Mouse (Mus musculus): Measurements from ENCODE around the gene Pate4. TPM values are rescaled to one million over a fixed set of nuclear protein-coding genes. Genes with fewer than 3 reads are reported as not detected.
A peak's percentile ranks its signal among the peaks of the same experiment; 100 is the strongest.

The Pate4 gene
- polyA plus RNA-seq, 1 experiment from 2014 or later: not detected

DNA sequence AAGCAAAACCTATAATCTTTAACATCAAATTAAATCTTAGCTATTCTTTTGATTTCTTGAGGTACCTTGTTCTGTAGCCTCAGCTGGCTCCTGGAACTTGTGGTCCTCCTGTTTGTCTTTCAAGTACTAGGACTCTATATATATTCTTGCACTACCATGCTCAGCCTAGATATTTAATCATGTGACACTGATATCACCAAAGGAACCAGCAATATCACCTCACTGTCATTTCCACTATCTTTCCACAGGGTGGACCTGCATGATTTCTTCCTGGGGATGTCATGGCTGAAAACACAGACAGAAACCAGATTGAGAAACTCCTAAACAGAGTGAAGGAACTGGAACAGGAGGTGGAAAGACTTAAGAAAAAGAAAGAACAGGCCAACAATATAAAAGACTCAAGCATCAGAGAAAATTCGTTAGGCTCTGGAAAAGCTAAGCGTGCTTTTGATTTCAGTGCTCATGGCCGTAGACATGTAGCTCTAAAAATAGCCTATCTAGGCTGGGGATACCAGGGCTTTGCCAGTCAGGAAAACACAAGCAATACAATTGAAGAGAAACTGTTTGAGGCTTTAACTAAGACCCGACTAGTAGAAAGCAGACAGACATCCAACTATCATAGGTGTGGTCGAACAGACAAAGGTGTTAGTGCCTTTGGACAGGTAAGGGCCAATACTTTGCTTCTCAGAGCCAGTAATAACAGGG, 47.1 kb downstream of the Pate4 start:
- H3K36me3 ChIP-seq (ENCODE audit: insufficient read depth, low read length): peaks cover 20% of the 10 kb centered on the region; the same call in 1 of the 2 replicates
- DNase-seq (ENCODE audit: low spot score): no peak

GRCm38 (mm10) chr9:35561583-35561982, 50.2 kb downstream of the Pate4 start:
- Histone ChIP-seq H3K36me3 (ENCODE audit: insufficient read depth, low read length) (peaks cover 17% of the 10 kb centered on the region; the same call in 1 of the 2 replicates), H3K27ac (no peak overlapping the region), H3K4me3 (replicated peaks; ENCODE audit: low read depth, low read length) (no peak overlapping the region), H3K9me3 (replicated peaks; ENCODE audit: low read length) (no peaks in the 10 kb centered on the region), H3K4me1 (replicated peaks; ENCODE audit: insufficient read depth, low read length) (peaks cover 12% of the 10 kb centered on the region), H3K27me3 (ENCODE audit: insufficient read depth, low read length) (0 out of 2 replicates have a peak, but pooled peaks cover 5% of the 10 kb centered on the region), H3K4me2 (ENCODE audit: low read length) (no peak overlapping the region), H3K9ac (ENCODE audit: low read depth, low read length) (no peak overlapping the region)
- WGBS: 90% methylated on average over 6 of the region's 6 CpGs
- no peak for DNase-seq (ENCODE audit: low spot score)
- no peak for TF ChIP-seq CTCF (IDR thresholded peaks at IDR 0.05; ENCODE audit: low read depth)
- no peak for ATAC-seq (replicated peaks; ENCODE audit: low FRiP score, low read depth)

More for the DNA sequence above, 47.1 kb downstream of the Pate4 start:
- Histone ChIP-seq H3K9me3 (replicated peaks; ENCODE audit: low read length) (no peaks in the 10 kb centered on the region), H3K9ac (ENCODE audit: low read depth, low read length) (no peak overlapping the region), H3K4me3 (replicated peaks; ENCODE audit: low read depth, low read length) (no peak overlapping the region), H3K27ac (no peak overlapping the region), H3K27me3 (ENCODE audit: insufficient read depth, low read length) (no peaks in the 10 kb centered on the region), H3K4me1 (replicated peaks; ENCODE audit: insufficient read depth, low read length) (peaks cover 8% of the 10 kb centered on the region; the same call in 1 of the 2 replicates), H3K4me2 (ENCODE audit: low read length) (no peak overlapping the region)
- TF ChIP-seq CTCF (IDR thresholded peaks at IDR 0.05; ENCODE audit: low read depth): no peak
- WGBS: 95% methylated on average over 5 of the region's 5 CpGs
- no peak for ATAC-seq (replicated peaks; ENCODE audit: low FRiP score, low read depth)

- no peak for DNase-seq (ENCODE audit: low spot score)
- H3K4me2 ChIP-seq (ENCODE audit: low read length): no peak overlapping the region
- no peak overlapping the region for H3K4me3 ChIP-seq (replicated peaks; ENCODE audit: low read depth, low read length)
- no peak overlapping the region for H3K27ac ChIP-seq
- H3K4me1 ChIP-seq (replicated peaks; ENCODE audit: insufficient read depth, low read length): peaks cover 12% of the 10 kb centered on the region
- 94% methylated on average over 11 of the region's 11 CpGs for WGBS
- H3K36me3 ChIP-seq (ENCODE audit: insufficient read depth, low read length): peaks cover 17% of the 10 kb centered on the region; the same call in 1 of the 2 replicates
- no peak for TF ChIP-seq CTCF (IDR thresholded peaks at IDR 0.05; ENCODE audit: low read depth)
- no peaks in the 10 kb centered on the region for H3K9me3 ChIP-seq (replicated peaks; ENCODE audit: low read length)
- H3K27me3 ChIP-seq (ENCODE audit: insufficient read depth, low read length): 0 out of 2 replicates have a peak, but pooled peaks cover 5% of the 10 kb centered on the region
- H3K9ac ChIP-seq (ENCODE audit: low read depth, low read length): no peak overlapping the region
- no peak for ATAC-seq (replicated peaks; ENCODE audit: low FRiP score, low read depth)
Measured at GRCm38 (mm10) chr9:35561076-35561475, 50.7 kb downstream of the Pate4 start.

DNA sequence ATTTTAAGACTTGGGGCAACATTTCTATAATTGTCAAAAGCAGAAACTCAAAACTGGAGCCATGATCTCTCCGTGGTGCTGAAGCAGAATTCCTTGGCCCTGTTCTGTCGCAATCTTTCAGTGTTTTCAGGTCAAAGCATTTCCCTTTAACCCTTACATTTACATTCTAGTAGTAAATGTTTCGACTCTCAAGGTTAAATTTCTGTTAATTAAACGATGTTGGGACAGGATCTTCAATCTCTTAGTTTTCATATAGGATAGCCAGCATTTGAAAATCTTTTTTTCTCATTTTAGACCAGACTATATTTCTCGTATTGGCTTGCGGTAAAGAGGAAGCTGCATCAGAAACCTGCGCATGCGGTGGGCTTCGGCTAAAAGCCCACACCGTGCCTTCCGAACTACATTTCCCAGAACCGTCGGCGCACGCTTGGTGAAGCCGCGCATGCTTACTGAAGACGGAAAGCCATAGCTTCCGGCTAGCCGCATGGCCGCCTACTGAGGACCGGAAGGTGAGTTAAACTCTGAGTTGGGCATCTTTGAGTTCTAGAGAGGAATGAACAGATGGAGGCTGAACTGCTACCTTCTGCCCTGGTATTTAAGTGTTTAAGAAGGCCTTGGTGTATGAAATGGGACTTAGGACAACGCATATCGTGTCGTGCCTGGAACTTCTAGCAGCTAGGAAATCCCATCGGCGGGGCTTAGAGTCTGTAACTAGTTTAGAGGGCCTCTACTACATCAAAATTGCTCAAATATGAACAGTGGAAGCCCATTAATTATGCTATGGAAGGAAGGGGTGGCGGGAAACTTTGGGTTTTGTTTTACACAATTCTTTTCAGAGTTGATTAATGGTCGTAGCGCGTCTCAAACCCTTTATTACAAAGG, 52.5 kb downstream of the Pate4 start:
- ATAC-seq (replicated peaks; ENCODE audit: low FRiP score, low read depth): peak; percentile 86
- H3K4me1 ChIP-seq (replicated peaks; ENCODE audit: insufficient read depth, low read length): peaks cover 12% of the 10 kb centered on the region
- 1% methylated on average over 31 of the region's 31 CpGs for WGBS
- H3K4me3 ChIP-seq (replicated peaks; ENCODE audit: low read depth, low read length): peak overlapping the region; percentile 60
- peak overlapping the region; percentile 25; the same call in 1 of the 2 replicates for H3K27ac ChIP-seq
- no peaks in the 10 kb centered on the region for H3K9me3 ChIP-seq (replicated peaks; ENCODE audit: low read length)
- peak; percentile 95 for DNase-seq (ENCODE audit: low spot score)
- peak overlapping the region; percentile 51 for H3K9ac ChIP-seq (ENCODE audit: low read depth, low read length)
- H3K27me3 ChIP-seq (ENCODE audit: insufficient read depth, low read length): 0 out of 2 replicates have a peak, but pooled peaks cover 5% of the 10 kb centered on the region
- H3K4me2 ChIP-seq (ENCODE audit: low read length): peak overlapping the region; percentile 87
- H3K36me3 ChIP-seq (ENCODE audit: insufficient read depth, low read length): peaks cover 6% of the 10 kb centered on the region; the same call in 1 of the 2 replicates
- no peak for TF ChIP-seq CTCF (IDR thresholded peaks at IDR 0.05; ENCODE audit: low read depth)

DNA sequence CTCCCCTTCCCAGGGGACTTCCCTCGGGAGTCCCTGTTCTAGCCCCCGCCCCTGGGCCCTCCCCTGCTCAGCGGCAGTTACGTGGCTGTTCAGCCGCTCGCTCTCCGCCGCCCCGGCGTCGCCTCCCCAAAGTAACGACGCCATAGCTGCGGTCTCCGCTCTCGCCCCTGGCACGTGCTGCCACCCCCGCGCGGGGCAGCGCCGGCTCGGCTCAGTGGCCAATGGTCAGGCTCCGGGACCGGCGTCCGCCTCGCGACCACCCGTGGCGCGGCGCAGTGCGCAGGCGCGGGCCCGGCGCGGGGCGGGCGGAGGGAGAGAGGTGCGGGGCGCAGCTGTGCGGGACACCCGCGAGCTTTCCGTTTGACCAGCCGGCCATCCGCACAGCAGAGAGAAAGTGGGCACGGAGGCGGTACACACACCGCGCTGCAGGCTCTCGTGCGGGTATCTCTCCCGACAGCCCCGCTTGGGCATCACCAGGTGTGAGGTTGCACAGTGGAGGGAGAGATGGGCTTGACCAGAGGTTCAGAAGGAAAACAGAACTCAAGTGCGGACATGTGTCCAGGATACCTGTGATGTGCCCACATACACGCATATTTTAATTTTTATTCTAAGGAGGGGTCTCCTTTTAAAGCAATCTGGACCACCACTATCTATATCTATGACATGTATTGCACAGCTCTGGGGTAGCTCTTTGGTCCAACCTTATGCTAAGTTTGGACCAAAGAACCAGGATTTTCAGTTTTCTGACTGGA, 53.3 kb downstream of the Pate4 start, which contains the start of the genes Ddx25 and Pus3:
Gene Ddx25 (minus strand): TSS at position 272 of the 752 bp plus-strand sequence.
Gene Pus3 (plus strand): TSS at position 339 of the 752 bp plus-strand sequence.
- Histone ChIP-seq H3K27ac (peak within 1 kb of the TSS; percentile 25; the same call in 1 of the 2 replicates), H3K4me2 (ENCODE audit: low read length) (peak within 1 kb of the TSS; percentile 87), H3K4me3 (replicated peaks; ENCODE audit: low read depth, low read length) (peak within 1 kb of the TSS; percentile 60), H3K9me3 (replicated peaks; ENCODE audit: low read length) (no peaks in the 10 kb centered on the region), H3K27me3 (ENCODE audit: insufficient read depth, low read length) (0 out of 2 replicates have a peak, but pooled peaks cover 5% of the 10 kb centered on the region), H3K9ac (ENCODE audit: low read depth, low read length) (peak within 1 kb of the TSS; percentile 51), H3K36me3 (ENCODE audit: insufficient read depth, low read length) (peaks cover 6% of the 10 kb centered on the region; the same call in 1 of the 2 replicates), H3K4me1 (replicated peaks; ENCODE audit: insufficient read depth, low read length) (peaks cover 12% of the 10 kb centered on the region)
- DNase-seq (ENCODE audit: low spot score): no peak
- WGBS: 1% methylated on average over 49 of the region's 59 CpGs
- peak; percentile 63 for ATAC-seq (replicated peaks; ENCODE audit: low FRiP score, low read depth)
- no peak for TF ChIP-seq CTCF (IDR thresholded peaks at IDR 0.05; ENCODE audit: low read depth)

Other genes with a start within 250 kb of the Pate4 start
- 1.9 and 2.2 TPM in 2 replicates for gene Cdon, start 190.8 kb downstream of the Pate4 start, polyA plus RNA-seq (2015; fragmentation: Nextera tagmentation; extraction: Ambion mirVana)
- not detected in 2 replicates for gene Gm1113, start 93.7 kb downstream of the Pate4 start, polyA plus RNA-seq (2015; fragmentation: Nextera tagmentation; extraction: Ambion mirVana)
- 0.96 and 0.97 TPM in 2 replicates for gene Ddx25, start 53.4 kb downstream of the Pate4 start, polyA plus RNA-seq (2015; fragmentation: Nextera tagmentation; extraction: Ambion mirVana)
- 20.0 and 20.2 TPM in 2 replicates for gene Pus3, start 53.3 kb downstream of the Pate4 start, polyA plus RNA-seq (2015; fragmentation: Nextera tagmentation; extraction: Ambion mirVana)
- gene Pate2, start 41.7 kb downstream of the Pate4 start, polyA plus RNA-seq (2015; fragmentation: Nextera tagmentation; extraction: Ambion mirVana): 0.28 and 0.36 TPM in 2 replicates
- 7.6 and 8.1 TPM in 2 replicates for gene Hyls1, start 41.5 kb downstream of the Pate4 start, polyA plus RNA-seq (2015; fragmentation: Nextera tagmentation; extraction: Ambion mirVana)
- gene Pate3, start 36.3 kb upstream of the Pate4 start, polyA plus RNA-seq (2015; fragmentation: Nextera tagmentation; extraction: Ambion mirVana): not detected in 2 replicates
- gene Pate1, start 75.4 kb upstream of the Pate4 start, polyA plus RNA-seq (2015; fragmentation: Nextera tagmentation; extraction: Ambion mirVana): not detected in 2 replicates
- not detected in 2 replicates for gene Gm17677, start 129.1 kb upstream of the Pate4 start, polyA plus RNA-seq (2015; fragmentation: Nextera tagmentation; extraction: Ambion mirVana)
- not detected in 2 replicates for gene Gm17727, start 166.2 kb upstream of the Pate4 start, polyA plus RNA-seq (2015; fragmentation: Nextera tagmentation; extraction: Ambion mirVana)
- gene Gm27235, start 178.2 kb upstream of the Pate4 start, polyA plus RNA-seq (2015; fragmentation: Nextera tagmentation; extraction: Ambion mirVana): not detected in 2 replicates
- gene D730048I06Rik, start 178.2 kb upstream of the Pate4 start, polyA plus RNA-seq (2015; fragmentation: Nextera tagmentation; extraction: Ambion mirVana): 0.17 and 0.36 TPM in 2 replicates
- gene 9230110F15Rik, start 232.2 kb upstream of the Pate4 start, polyA plus RNA-seq (2015; fragmentation: Nextera tagmentation; extraction: Ambion mirVana): not detected in 2 replicates